7 mouse cellular contexts compared by ENCODE assay signal in the genomic region with DNA sequence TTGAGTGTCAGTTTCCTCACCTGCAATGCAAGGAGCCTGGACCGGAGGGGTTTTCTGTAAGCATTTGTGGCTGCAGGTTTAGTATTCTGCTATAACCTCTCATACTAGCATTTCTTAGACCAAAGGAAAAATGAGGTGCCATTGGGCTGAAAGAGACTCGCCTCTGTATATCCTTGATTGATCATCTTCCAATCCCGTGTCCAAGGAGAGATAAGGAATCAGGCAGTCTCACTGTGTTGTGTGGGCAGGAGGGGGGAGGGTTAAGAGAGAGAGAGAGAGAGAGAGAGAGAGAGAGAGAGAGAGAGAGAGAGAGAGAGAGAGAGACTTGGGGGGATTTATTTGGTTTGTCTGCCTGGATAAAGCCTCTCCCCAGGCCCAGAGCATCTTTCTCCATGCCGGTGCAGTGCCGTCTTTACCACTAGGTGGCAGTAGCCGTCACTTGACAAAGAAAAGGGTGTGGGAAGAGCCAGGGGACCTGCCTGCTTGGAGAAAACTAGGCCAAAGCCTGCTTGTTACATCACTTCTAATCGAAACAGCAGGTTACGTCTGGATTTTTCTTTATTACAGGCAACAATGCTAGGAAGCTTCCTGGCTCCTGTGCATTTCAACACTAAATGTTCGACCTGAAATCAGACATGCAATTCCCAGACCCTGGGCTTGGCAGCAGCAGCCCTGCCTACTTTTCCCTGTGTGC. TPM values are rescaled to one million over a fixed set of nuclear protein-coding genes. Genes with fewer than 3 reads are reported as not detected.
DNase-seq lines count a peak whose midpoint lies in the region; ATAC-seq lines count a peak whose summit lies in the region.

No protein-coding gene starts in this region.

- peak overlapping the region; percentile 66 for H3K27ac ChIP-seq in hindbrain, embryonic 13.5 days

- no peaks in the 10 kb centered on the region for H3K36me3 ChIP-seq in hindbrain, embryonic 13.5 days

- no peak overlapping the region for H3K4me2 ChIP-seq in hindbrain, embryonic 13.5 days

- 0 out of 2 replicates have a peak overlapping the region, but pooled peaks have one; percentile 43 for H3K9ac ChIP-seq in hindbrain, embryonic 13.5 days

- peak; percentile 90 for DNase-seq in ZHBTc4 (ENCODE audit: low read depth, low spot score)
- peak; percentile 94 for DNase-seq in cerebellum, adult 9-10 months
- peak; percentile 74 to 89 for DNase-seq in frontal cortex, postnatal 25 days (ENCODE audit: low spot score in 2 of 2)
- DNase-seq in left cerebral cortex, adult 11 months (ENCODE audit: low spot score), result peak; percentile 81
- peak; percentile 86 for DNase-seq in mesoderm, embryonic 11.5 days (ENCODE audit: low read depth, low spot score)
- DNase-seq in spleen, postnatal 10 days (ENCODE audit: low spot score in 2 of 2), result peak; percentile 17 to 63

- H3K27me3 ChIP-seq in hindbrain, embryonic 13.5 days, result no peaks in the 10 kb centered on the region

- WGBS in hindbrain, embryonic 13.5 days, result 32% methylated on average over 9 of the region's 9 CpGs

- H3K4me1 ChIP-seq in hindbrain, embryonic 13.5 days (replicated peaks), result peaks cover 7% of the 10 kb centered on the region; the same call in 1 of the 2 replicates

- ATAC-seq in hindbrain, embryonic 13.5 days (ENCODE audit: low FRiP score), result peak; percentile 86

- H3K4me3 ChIP-seq in hindbrain, embryonic 13.5 days, result no peak overlapping the region

- no peaks in the 10 kb centered on the region for H3K9me3 ChIP-seq in hindbrain, embryonic 13.5 days

RNA-seq across cellular contexts. Expression of a gene that starts 56.1 kb away (rescaled TPM):
- 0.45 and 0.49 TPM in 2 replicates for polyA plus RNA-seq in hindbrain, embryonic 13.5 days (2015; fragmentation: Nextera tagmentation; extraction: Ambion mirVana)

Comparison
In these comparisons a context has a peak if more than half of its experiments do, and no peak if none do; other contexts are left out.
1. DNase-seq: peak in every context shown above with its lines; median percentile 94 in cerebellum, adult 9-10 months; 90 in ZHBTc4; 86 in mesoderm, embryonic 11.5 days; 82 in frontal cortex, postnatal 25 days; 81 in left cerebral cortex, adult 11 months; 40 in spleen, postnatal 10 days.